Mouse (Mus musculus) ES-Bruce4 (cell line): ENCODE measurements around the gene Gm12258. TPM values are rescaled to one million over a fixed set of nuclear protein-coding genes. Genes with fewer than 3 reads are reported as not detected.

Experiments
- H3K27ac ChIP-seq: 2 replicates; pipeline ENCODE4 v1.5.1; 2012; ENCODE audit warnings: low read length, inconsistent platforms; ENCODE audit not compliant: insufficient read depth
- H3K27me3 ChIP-seq: 2 replicates; pipeline ENCODE4 v1.6.1; 2012; ENCODE audit warnings: mild to moderate bottlenecking, low read length, inconsistent platforms; ENCODE audit not compliant: control insufficient read depth, poor library complexity, insufficient read depth, severe bottlenecking
- H3K36me3 ChIP-seq: 2 replicates; pipeline ENCODE4 v1.6.1; 2012; ENCODE audit warnings: inconsistent platforms, mild to moderate bottlenecking, low read length, moderate library complexity; ENCODE audit not compliant: control insufficient read depth, poor library complexity, insufficient read depth, severe bottlenecking
- H3K4me1 ChIP-seq: one replicate; pipeline ENCODE4 v1.8.1; 2011; ENCODE audit warnings: low read length; ENCODE audit not compliant: control insufficient read depth, insufficient read depth
- H3K4me3 ChIP-seq: 2 replicates; pipeline ENCODE4 v1.5.1; 2011; ENCODE audit warnings: low read depth, mild to moderate bottlenecking, low read length
- H3K9ac ChIP-seq: 2 replicates; pipeline ENCODE4 v1.6.1; 2012; ENCODE audit warnings: low read depth, mild to moderate bottlenecking, inconsistent platforms; ENCODE audit not compliant: poor library complexity, severe bottlenecking
- H3K9me3 ChIP-seq: replicated peaks from 2 replicates; pipeline ENCODE4 v1.6.1; 2012; ENCODE audit warnings: mild to moderate bottlenecking, low read length, inconsistent platforms; ENCODE audit not compliant: control insufficient read depth, poor library complexity, insufficient read depth, severe bottlenecking
- CTCF ChIP-seq: IDR thresholded peaks from one replicate; pipeline ENCODE4 v1.8.1; 2011; ENCODE audit warnings: low read depth, low read length
- EP300 ChIP-seq: IDR thresholded peaks from 2 replicates; pipeline ENCODE4 v1.6.1; 2011; ENCODE audit warnings: low read depth, low read length; ENCODE audit not compliant: insufficient read depth
- POLR2A ChIP-seq: IDR thresholded peaks from one replicate; pipeline ENCODE4 v1.8.1; 2011; ENCODE audit warnings: low read length; ENCODE audit not compliant: insufficient read depth
- polyA plus RNA-seq: library from polyadenylated mRNA; stranded (reverse); fragments of >200 nt; gene quantifications from 2 replicates; pipeline ENCODE4 v1.2.4, GENCODE M21; 2011; ENCODE audit warnings: low read depth; ENCODE audit not compliant: missing spikeins, insufficient read depth, insufficient read length

Gene Gm12258
- polyA plus RNA-seq, 1 experiment = 5.2 TPM

GRCm38 (mm10) chr11:58860744-58861143 lies 13.8 kb downstream of the Gm12258 start:
- Histone ChIP-seq H3K27ac (no peak overlapping the region), H3K9ac (no peak overlapping the region), H3K27me3 (no peaks in the 10 kb centered on the region), H3K4me1 (no peaks in the 10 kb centered on the region), H3K9me3 (0 out of 2 replicates have a peak, but pooled peaks cover 3% of the 10 kb centered on the region), H3K4me3 (no peak overlapping the region), H3K36me3 (peaks cover 3% of the 10 kb centered on the region; the same call in 1 of the 2 replicates)
- TF ChIP-seq CTCF (no peak), EP300 (no peak), POLR2A (no peak)

- no peaks in the 10 kb centered on the region for H3K9me3 ChIP-seq
- H3K36me3 ChIP-seq = peaks cover 2% of the 10 kb centered on the region; the same call in 1 of the 2 replicates
- TF ChIP-seq EP300 (no peak), CTCF (no peak), POLR2A (peak; percentile 29)
- H3K4me3 ChIP-seq = peak within 1 kb of the TSS; percentile 87
- H3K27ac ChIP-seq = no peak within 1 kb of the TSS
- no peaks in the 10 kb centered on the region for H3K27me3 ChIP-seq
- H3K4me1 ChIP-seq = no peaks in the 10 kb centered on the region
- H3K9ac ChIP-seq = peak within 1 kb of the TSS; percentile 64
Measured at GRCm38 (mm10) chr11:58867039-58867953, 20.3 kb downstream of the Gm12258 start, which contains the start of gene 2810021J22Rik. Gene 2810021J22Rik, plus strand, starts transcription at chr11:58867216.

- no peaks in the 10 kb centered on the region for H3K27me3 ChIP-seq
- no peak overlapping the region for H3K27ac ChIP-seq
- no peaks in the 10 kb centered on the region for H3K9me3 ChIP-seq
- H3K9ac ChIP-seq = no peak overlapping the region; the same call in 1 of the 2 replicates
- no peak overlapping the region for H3K4me3 ChIP-seq
- TF ChIP-seq POLR2A (no peak), EP300 (no peak), CTCF (no peak)
- peaks cover 2% of the 10 kb centered on the region; the same call in 1 of the 2 replicates for H3K36me3 ChIP-seq
- H3K4me1 ChIP-seq = no peaks in the 10 kb centered on the region
Measured at GRCm38 (mm10) chr11:58867954-58868330, 21.0 kb downstream of the Gm12258 start.

GRCm38 (mm10) chr11:58870961-58871360 lies 24.0 kb downstream of the Gm12258 start:
- Histone ChIP-seq H3K4me1 (no peaks in the 10 kb centered on the region), H3K9me3 (no peaks in the 10 kb centered on the region), H3K27me3 (no peaks in the 10 kb centered on the region), H3K27ac (no peak overlapping the region), H3K4me3 (no peak overlapping the region), H3K36me3 (peaks cover 2% of the 10 kb centered on the region; the same call in 1 of the 2 replicates), H3K9ac (no peak overlapping the region)
- TF ChIP-seq POLR2A (no peak), EP300 (no peak), CTCF (no peak)

- no peaks in the 10 kb centered on the region for H3K4me1 ChIP-seq
- H3K27ac ChIP-seq = no peak overlapping the region
- H3K4me3 ChIP-seq = no peak overlapping the region
- H3K9ac ChIP-seq = no peak overlapping the region
- no peaks in the 10 kb centered on the region for H3K9me3 ChIP-seq
- H3K36me3 ChIP-seq = peaks cover 5% of the 10 kb centered on the region
- no peaks in the 10 kb centered on the region for H3K27me3 ChIP-seq
- TF ChIP-seq CTCF = no peak
- no peak for TF ChIP-seq POLR2A
- TF ChIP-seq EP300 = no peak
Measured at GRCm38 (mm10) chr11:58883756-58884155, 36.8 kb downstream of the Gm12258 start.

- Histone ChIP-seq H3K4me1 (no peaks in the 10 kb centered on the region), H3K36me3 (peaks cover 23% of the 10 kb centered on the region), H3K9ac (no peak overlapping the region), H3K9me3 (no peaks in the 10 kb centered on the region), H3K27me3 (no peaks in the 10 kb centered on the region), H3K4me3 (no peak overlapping the region), H3K27ac (no peak overlapping the region)
- TF ChIP-seq EP300 (no peak), POLR2A (no peak), CTCF (no peak)
Measured at GRCm38 (mm10) chr11:58890511-58890910, 43.6 kb downstream of the Gm12258 start.
